Mouse (Mus musculus) right cerebral cortex, postnatal 10 days (tissue): Measurements from ENCODE around the gene Elac2.

Experiments used
- DNase-seq, 2 experiments: peaks; one replicate each; pipeline ENCODE4 v3.0.0; 2021; ENCODE audit warnings: low spot score in 2 of 2

Elac2 gene

GRCm38 (mm10) chr11:65022771-65023170 is 43.9 kb downstream of the Elac2 start:
- DNase-seq = no peak

GRCm38 (mm10) chr11:65028049-65028448 is 49.2 kb downstream of the Elac2 start:
- no peak for DNase-seq

DNA sequence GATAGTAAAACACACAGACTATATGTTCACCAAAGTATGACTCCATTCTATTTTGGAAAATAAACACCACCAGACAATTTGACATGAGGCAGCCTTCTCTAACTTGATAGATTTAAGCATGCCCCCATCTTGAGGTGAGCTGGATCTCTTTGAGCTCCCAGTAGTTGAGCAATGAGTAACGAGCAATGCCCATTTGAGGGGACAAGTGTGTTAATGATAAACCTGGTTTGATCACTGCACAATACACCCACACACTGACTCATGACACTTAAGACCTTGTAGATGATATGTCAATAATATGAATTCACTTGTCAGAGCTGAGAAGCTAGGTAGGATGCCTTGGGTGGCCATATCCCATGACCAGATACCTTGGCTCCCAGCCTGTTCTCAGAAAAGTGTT is 51.4 kb downstream of the Elac2 start:
- no peak for DNase-seq

GRCm38 (mm10) chr11:65032221-65032620 is 53.4 kb downstream of the Elac2 start:
- no peak for DNase-seq

DNA sequence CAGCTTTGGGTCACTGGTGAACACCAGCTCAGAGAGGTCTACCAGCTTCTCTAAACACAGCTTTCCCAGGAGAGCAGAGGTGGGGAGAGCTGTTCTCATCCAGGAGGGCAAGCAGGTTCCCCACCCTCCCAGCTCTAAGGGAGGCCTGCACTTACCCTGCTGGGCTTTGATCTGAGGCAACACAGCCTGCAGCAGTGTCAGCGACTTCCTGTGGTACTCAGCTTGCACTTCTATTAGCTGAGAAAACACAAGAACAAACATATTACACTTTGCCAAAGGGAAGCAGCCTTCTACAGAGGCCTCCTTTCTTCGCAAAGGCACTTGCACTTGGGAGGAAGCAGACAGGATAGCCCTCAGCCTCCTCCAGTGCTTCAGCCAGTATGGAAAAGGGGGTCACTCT is 60.2 kb downstream of the Elac2 start:
- no peak for DNase-seq

DNA sequence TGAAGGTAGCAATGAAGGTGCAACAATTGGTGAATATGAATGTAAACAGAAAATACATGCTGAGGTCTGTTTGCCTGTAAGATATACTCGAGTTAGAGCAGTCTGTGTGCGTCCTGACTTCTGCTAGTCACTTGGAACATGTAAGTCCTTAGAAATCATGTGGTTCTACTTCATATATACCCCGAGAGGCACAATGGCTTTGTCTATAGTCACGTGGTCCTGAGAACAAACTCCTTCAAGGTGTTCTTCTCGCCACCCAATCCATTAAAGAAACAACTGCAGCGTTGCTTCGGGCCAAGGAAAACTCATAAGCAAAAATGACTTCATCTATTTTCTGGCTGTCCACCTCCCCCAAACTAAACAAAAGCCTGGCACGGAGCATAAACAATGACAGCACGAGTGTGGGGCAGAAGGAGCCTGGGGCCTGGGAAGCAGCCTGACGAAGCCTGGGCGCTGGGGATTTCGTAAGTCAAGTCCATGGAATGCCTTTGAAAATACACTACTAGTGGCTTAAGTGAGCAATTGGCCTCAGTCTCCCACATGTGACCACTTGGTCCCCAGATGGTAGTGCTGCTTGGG is 60.8 kb downstream of the Elac2 start:
- no peak for DNase-seq

DNA sequence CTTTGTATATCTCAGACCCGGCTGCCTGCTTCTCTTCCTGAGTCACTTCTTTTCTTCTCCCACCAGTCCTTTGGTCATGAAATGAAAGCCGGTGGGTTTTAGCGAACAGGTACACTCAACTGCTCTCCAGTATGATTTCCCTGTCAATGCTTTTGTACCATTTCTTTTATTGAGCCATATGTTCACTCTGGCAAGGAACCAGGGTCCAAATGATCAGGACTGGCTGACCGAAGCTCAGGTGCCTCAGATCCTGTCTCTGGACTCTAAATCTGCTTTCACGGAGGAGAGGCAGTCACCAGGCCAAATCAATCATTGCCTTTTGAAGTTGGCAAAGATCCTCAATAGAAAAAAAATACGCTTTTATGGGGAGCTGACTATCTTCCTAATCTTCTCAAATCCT is 61.7 kb downstream of the Elac2 start:
- DNase-seq = no peak

- no peak for DNase-seq
Observed at GRCm38 (mm10) chr11:65049090-65049489, 70.3 kb downstream of the Elac2 start.

- no peak for DNase-seq
Observed at GRCm38 (mm10) chr11:65050819-65051218, 72.0 kb downstream of the Elac2 start.
